Mouse (Mus musculus): ENCODE results near the gene Krt79.

Krt79 gene

GRCm38 (mm10) chr15:101940274-101940829 is at the start of gene Krt79:
TSS of gene Krt79 (minus strand) at chr15:101940324.
- DNase-seq = no peak

GRCm38 (mm10) chr15:101988714-101989113 is 48.6 kb upstream of the Krt79 start:
- no peak for DNase-seq

GRCm38 (mm10) chr15:101988119-101988518 is 48.0 kb upstream of the Krt79 start:
- peak; percentile 90 for DNase-seq

GRCm38 (mm10) chr15:101984746-101985145 is 44.6 kb upstream of the Krt79 start:
- DNase-seq = no peak

GRCm38 (mm10) chr15:101983949-101984601 is 44.0 kb upstream of the Krt79 start:
- peak; percentile 91 for DNase-seq

- no peak for DNase-seq
Observed at GRCm38 (mm10) chr15:101983315-101983948, 43.3 kb upstream of the Krt79 start.

- peak; percentile 82 for DNase-seq
Observed at GRCm38 (mm10) chr15:101980849-101981248, 40.7 kb upstream of the Krt79 start.

- DNase-seq = peak; percentile 92
Observed at GRCm38 (mm10) chr15:101977043-101977726, 37.1 kb upstream of the Krt79 start.

GRCm38 (mm10) chr15:101976641-101977040 is 36.5 kb upstream of the Krt79 start:
- peak; percentile 56 for DNase-seq

GRCm38 (mm10) chr15:101976023-101976422 is 35.9 kb upstream of the Krt79 start:
- no peak for DNase-seq

GRCm38 (mm10) chr15:101974083-101974845 is 34.1 kb upstream of the Krt79 start:
- DNase-seq = no peak

- peak; percentile 98 for DNase-seq
Observed at GRCm38 (mm10) chr15:101973414-101974077, 33.4 kb upstream of the Krt79 start.

- peak; percentile 64 for DNase-seq
Observed at GRCm38 (mm10) chr15:101970536-101970935, 30.4 kb upstream of the Krt79 start.

- no peak for DNase-seq
Observed at GRCm38 (mm10) chr15:101966808-101967207, 26.7 kb upstream of the Krt79 start.

- DNase-seq = no peak
Observed at GRCm38 (mm10) chr15:101958891-101959290, 18.8 kb upstream of the Krt79 start.

GRCm38 (mm10) chr15:101954187-101954586 is 14.1 kb upstream of the Krt79 start, which contains the start of gene Krt78:
TSS of gene Krt78 (minus strand) at chr15:101954287.
- no peak for DNase-seq

GRCm38 (mm10) chr15:101952733-101953474 is 12.8 kb upstream of the Krt79 start:
- DNase-seq = no peak

GRCm38 (mm10) chr15:101945430-101945829 is 5.3 kb upstream of the Krt79 start:
- no peak for DNase-seq

- DNase-seq = no peak
Observed at GRCm38 (mm10) chr15:101941948-101942347, 1.8 kb upstream of the Krt79 start.

GRCm38 (mm10) chr15:101938600-101939308 is 1.4 kb downstream of the Krt79 start:
- no peak for DNase-seq

GRCm38 (mm10) chr15:101933024-101933423 is 7.1 kb downstream of the Krt79 start:
- no peak for DNase-seq
